Mouse (Mus musculus): ENCODE measurements around the gene Arpp21.

DNA sequence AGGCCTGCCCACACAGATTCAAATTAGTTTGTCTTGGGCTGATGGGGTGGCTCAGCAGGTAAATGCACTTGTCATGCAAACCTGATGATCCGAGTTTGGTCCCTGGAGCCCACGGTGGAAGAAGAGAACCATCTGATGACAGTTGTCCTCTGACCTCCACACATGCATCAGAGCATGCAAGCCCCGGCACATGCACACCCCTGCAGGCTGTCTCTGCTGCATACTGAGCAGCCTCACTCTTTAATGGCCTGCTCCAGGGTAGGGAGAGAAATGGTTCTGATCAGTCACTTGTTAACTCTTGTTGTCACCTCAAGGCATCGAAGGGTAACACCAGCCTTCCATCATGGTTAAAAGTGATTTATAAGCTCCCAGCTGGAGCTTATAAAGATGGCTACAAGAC, 157.3 kb downstream of the Arpp21 start:
- TF ChIP-seq CTCF (IDR thresholded peaks at IDR 0.05) (no peak), POLR2A (IDR thresholded peaks at IDR 0.05; ENCODE audit: insufficient read depth, low read depth, low read length) (no peak)

Measured in heart, adult 2 months (tissue).